Mouse (Mus musculus): ENCODE results near the gene Rpl19. TPM values are rescaled to one million over a fixed set of nuclear protein-coding genes. Genes with fewer than 3 reads are reported as not detected.

Rpl19 gene
- polyA plus RNA-seq, 2 experiments, result 735 to 1,005 TPM

DNA sequence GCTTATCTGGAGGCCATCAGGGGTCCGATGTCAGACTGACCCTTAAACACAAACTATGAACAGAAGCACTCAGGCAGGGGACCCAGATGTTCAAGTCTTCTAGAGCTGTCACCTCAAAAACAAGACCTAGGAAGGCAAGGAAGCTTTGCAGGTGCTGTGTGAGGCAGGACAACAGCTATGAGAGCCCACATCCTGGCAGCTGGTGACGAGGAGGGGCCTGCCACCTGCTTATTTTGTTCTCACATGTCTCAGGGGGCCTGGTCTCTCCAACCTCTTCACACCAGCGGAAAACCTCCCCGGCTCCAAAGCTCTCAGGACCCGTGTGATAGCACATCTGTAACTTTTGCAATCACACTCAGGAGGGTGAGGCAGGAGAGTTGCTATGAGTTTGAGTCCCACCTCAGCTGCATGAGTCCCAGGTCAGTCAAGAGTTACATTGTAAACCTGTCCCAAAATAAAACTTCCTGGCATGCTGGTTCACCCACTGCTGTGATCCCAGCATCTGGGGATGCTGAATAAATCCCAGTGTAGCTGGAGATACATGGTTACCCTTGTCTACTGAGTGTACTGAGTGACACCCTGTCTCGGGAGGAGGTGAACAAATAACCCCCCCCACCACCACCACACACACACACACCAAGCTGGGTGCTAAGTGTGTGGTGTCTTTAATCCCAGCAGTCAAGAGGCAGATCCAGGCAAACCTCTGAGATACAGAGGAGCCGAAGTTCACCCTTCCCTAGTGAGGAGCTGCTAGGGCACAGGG is 26.0 kb upstream of the Rpl19 start:
- no peak for TF ChIP-seq CTCF (IDR thresholded peaks at IDR 0.05; ENCODE audit: low read depth)
- no peak for TF ChIP-seq EP300 (IDR thresholded peaks at IDR 0.05; ENCODE audit: low read depth)
- H3K4me3 ChIP-seq (ENCODE audit: insufficient read depth in 1 of 2, low read depth in 2 of 2, low read length in 2 of 2), result no peak overlapping the region
- WGBS (ENCODE audit: insufficient replicate concordance), result 22% methylated on average over 7 of the region's 7 CpGs
- peaks cover 7% of the 10 kb centered on the region for H3K27me3 ChIP-seq (ENCODE audit: control insufficient read depth, insufficient read depth, low read length)
- no peak overlapping the region for H3K27ac ChIP-seq
- no peaks in the 10 kb centered on the region for H3K9me3 ChIP-seq (ENCODE audit: control insufficient read depth, low read length)
- H3K4me1 ChIP-seq (replicated peaks; ENCODE audit: control insufficient read depth in 2 of 2, insufficient read depth in 2 of 2, low read length in 1 of 2), result peaks cover 0 to 14% of the 10 kb centered on the region in 2 experiments; a peak in 2 of 4 replicates
- DNase-seq (ENCODE audit: low read depth in 3 of 3, low spot score in 3 of 3) (no peak), ATAC-seq (ENCODE audit: insufficient read depth) (no peak)
- H3K9ac ChIP-seq (replicated peaks), result no peak overlapping the region
- H3K4me2 ChIP-seq (ENCODE audit: low read depth), result no peak overlapping the region
- no peaks in the 10 kb centered on the region for H3K36me3 ChIP-seq (replicated peaks; ENCODE audit: control insufficient read depth, insufficient read depth, low read depth)

DNA sequence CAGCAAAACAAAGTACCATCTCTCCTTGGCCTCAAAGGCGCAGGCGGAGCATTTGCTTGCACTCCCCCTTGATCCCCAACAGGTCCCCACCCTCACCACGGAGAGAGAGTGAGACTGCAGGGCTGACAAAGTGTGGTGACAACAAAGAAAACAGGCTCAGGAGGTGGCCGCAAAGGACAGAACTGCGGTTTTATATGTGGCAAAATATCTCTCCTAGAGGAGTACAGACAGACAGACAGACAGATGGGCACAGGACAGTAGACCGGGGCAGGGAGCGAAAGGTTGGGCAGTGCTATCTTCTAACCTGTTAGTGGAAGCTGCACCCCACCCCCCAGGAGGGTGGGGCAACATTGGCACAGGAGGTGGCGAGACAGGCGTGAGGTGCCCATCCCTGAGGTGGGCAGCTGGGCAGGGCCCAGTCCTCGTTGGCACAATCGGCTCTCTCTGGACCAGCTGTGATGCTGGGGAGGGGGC is 25.1 kb upstream of the Rpl19 start:
- no peak overlapping the region for H3K9ac ChIP-seq (replicated peaks)
- H3K36me3 ChIP-seq (replicated peaks; ENCODE audit: control insufficient read depth, insufficient read depth, low read depth), result no peaks in the 10 kb centered on the region
- peaks cover 0 to 12% of the 10 kb centered on the region in 2 experiments; a peak in 2 of 4 replicates for H3K4me1 ChIP-seq (replicated peaks; ENCODE audit: control insufficient read depth in 2 of 2, insufficient read depth in 2 of 2, low read length in 1 of 2)
- no peak overlapping the region for H3K4me3 ChIP-seq (ENCODE audit: insufficient read depth in 1 of 2, low read depth in 2 of 2, low read length in 2 of 2)
- WGBS (ENCODE audit: insufficient replicate concordance), result 26% methylated on average over 11 of the region's 11 CpGs
- no peaks in the 10 kb centered on the region for H3K9me3 ChIP-seq (ENCODE audit: control insufficient read depth, low read length)
- ATAC-seq (ENCODE audit: insufficient read depth) (no peak), DNase-seq (ENCODE audit: low read depth in 3 of 3, low spot score in 3 of 3) (no peak)
- no peak for TF ChIP-seq CTCF (IDR thresholded peaks at IDR 0.05; ENCODE audit: low read depth)
- no peak for TF ChIP-seq EP300 (IDR thresholded peaks at IDR 0.05; ENCODE audit: low read depth)
- no peak overlapping the region for H3K27ac ChIP-seq
- H3K27me3 ChIP-seq (ENCODE audit: control insufficient read depth, insufficient read depth, low read length), result peaks cover 7% of the 10 kb centered on the region
- H3K4me2 ChIP-seq (ENCODE audit: low read depth), result no peak overlapping the region

DNA sequence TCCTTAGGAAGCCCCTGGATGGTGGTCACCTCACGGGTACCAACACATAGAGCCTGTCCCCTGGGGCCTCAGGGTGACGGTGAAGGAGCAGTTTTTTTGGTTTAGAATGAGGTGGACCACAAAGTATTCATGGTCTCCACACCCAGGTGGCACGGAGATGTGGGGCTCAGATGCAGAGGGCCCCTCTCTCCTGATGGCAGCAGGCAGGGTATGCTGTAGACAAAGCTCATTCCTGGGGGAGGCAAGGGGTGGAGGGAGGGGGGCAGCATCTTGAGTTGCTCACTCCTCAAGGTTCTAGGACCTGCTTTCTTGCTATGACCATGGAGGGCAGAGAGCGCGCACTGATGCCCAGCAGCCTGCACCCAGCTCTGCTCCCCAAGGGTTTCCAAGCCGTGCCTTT is 24.5 kb upstream of the Rpl19 start:
- ATAC-seq (ENCODE audit: insufficient read depth) (no peak), DNase-seq (ENCODE audit: low read depth in 3 of 3, low spot score in 3 of 3) (no peak)
- Histone ChIP-seq H3K4me1 (replicated peaks; ENCODE audit: control insufficient read depth in 2 of 2, insufficient read depth in 2 of 2, low read length in 1 of 2) (peaks cover 0 to 12% of the 10 kb centered on the region in 2 experiments; a peak in 2 of 4 replicates), H3K9me3 (ENCODE audit: control insufficient read depth, low read length) (no peaks in the 10 kb centered on the region), H3K9ac (replicated peaks) (no peak overlapping the region), H3K27me3 (ENCODE audit: control insufficient read depth, insufficient read depth, low read length) (peaks cover 7% of the 10 kb centered on the region), H3K27ac (no peak overlapping the region), H3K4me2 (ENCODE audit: low read depth) (no peak overlapping the region), H3K4me3 (ENCODE audit: insufficient read depth in 1 of 2, low read depth in 2 of 2, low read length in 2 of 2) (no peak overlapping the region), H3K36me3 (replicated peaks; ENCODE audit: control insufficient read depth, insufficient read depth, low read depth) (no peaks in the 10 kb centered on the region)
- 48% methylated on average over 6 of the region's 6 CpGs for WGBS (ENCODE audit: insufficient replicate concordance)
- no peak for TF ChIP-seq EP300 (IDR thresholded peaks at IDR 0.05; ENCODE audit: low read depth)
- TF ChIP-seq CTCF (IDR thresholded peaks at IDR 0.05; ENCODE audit: low read depth), result no peak

DNA sequence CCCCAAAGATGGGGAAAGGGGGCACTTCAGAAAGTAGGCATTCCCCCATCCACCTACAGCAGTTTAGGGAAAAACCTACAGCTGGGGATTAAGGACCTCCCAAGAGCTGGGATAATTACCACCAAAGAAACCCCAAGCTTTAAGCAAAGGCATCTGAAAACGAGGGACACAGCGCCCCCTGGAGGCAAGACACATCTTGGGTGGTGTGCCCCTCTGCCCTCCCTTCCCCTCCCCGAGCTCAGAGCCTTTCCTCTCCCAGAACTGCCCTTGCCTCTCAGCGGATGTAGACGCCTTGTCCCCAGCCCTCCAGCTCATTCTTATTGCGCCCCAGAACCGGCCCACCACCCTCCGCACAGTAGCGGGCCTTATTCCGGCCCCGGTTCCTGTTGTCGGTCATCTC is 23.9 kb upstream of the Rpl19 start:
- peaks cover 7% of the 10 kb centered on the region for H3K27me3 ChIP-seq (ENCODE audit: control insufficient read depth, insufficient read depth, low read length)
- H3K9ac ChIP-seq (replicated peaks), result no peak overlapping the region
- H3K27ac ChIP-seq, result no peak overlapping the region
- TF ChIP-seq CTCF (IDR thresholded peaks at IDR 0.05; ENCODE audit: low read depth), result peak; percentile 91
- no peak for TF ChIP-seq EP300 (IDR thresholded peaks at IDR 0.05; ENCODE audit: low read depth)
- DNase-seq (ENCODE audit: low read depth in 3 of 3, low spot score in 3 of 3) (no peak), ATAC-seq (ENCODE audit: insufficient read depth) (no peak)
- H3K4me1 ChIP-seq (replicated peaks; ENCODE audit: control insufficient read depth in 2 of 2, insufficient read depth in 2 of 2, low read length in 1 of 2), result peaks cover 0 to 12% of the 10 kb centered on the region in 2 experiments; a peak in 2 of 4 replicates
- H3K4me3 ChIP-seq (ENCODE audit: insufficient read depth in 1 of 2, low read depth in 2 of 2, low read length in 2 of 2), result peak overlapping the region in 1 of 2 experiments; percentile 27; a peak in 1 of 4 replicates
- no peaks in the 10 kb centered on the region for H3K9me3 ChIP-seq (ENCODE audit: control insufficient read depth, low read length)
- H3K4me2 ChIP-seq (ENCODE audit: low read depth), result peak overlapping the region; percentile 55
- WGBS (ENCODE audit: insufficient replicate concordance), result 2% methylated on average over 12 of the region's 12 CpGs
- no peaks in the 10 kb centered on the region for H3K36me3 ChIP-seq (replicated peaks; ENCODE audit: control insufficient read depth, insufficient read depth, low read depth)

DNA sequence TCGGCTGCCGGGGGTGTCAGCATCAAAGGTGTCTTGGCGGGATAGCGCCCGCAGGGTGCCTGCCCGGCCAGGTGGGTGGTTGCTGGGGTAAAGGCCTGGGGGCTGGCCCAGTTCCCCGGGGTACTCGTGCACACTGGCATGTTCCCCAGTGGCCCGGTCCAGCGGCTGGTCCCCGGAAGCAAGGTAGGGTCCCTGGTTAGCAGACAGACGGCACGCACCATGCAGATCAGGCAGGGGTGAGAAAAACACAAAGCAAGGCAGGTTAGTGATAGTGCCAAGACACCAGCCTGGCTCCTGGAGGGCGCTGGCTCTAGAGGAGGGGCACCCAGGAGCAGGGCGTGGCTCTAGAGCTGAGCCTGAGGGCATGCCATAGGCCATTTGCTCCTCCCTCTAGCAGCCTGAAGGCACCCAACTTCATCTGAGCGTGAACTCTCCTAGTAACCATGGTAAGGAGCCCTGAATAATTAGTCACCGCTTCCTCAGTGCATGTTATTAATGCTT is 23.3 kb upstream of the Rpl19 start:
- Histone ChIP-seq H3K27ac (no peak overlapping the region), H3K9ac (replicated peaks) (no peak overlapping the region), H3K36me3 (replicated peaks; ENCODE audit: control insufficient read depth, insufficient read depth, low read depth) (no peaks in the 10 kb centered on the region), H3K4me3 (ENCODE audit: insufficient read depth in 1 of 2, low read depth in 2 of 2, low read length in 2 of 2) (no peak overlapping the region), H3K4me1 (replicated peaks; ENCODE audit: control insufficient read depth in 2 of 2, insufficient read depth in 2 of 2, low read length in 1 of 2) (peaks cover 0 to 9% of the 10 kb centered on the region in 2 experiments; a peak in 2 of 4 replicates), H3K4me2 (ENCODE audit: low read depth) (peak overlapping the region; percentile 55), H3K9me3 (ENCODE audit: control insufficient read depth, low read length) (no peaks in the 10 kb centered on the region), H3K27me3 (ENCODE audit: control insufficient read depth, insufficient read depth, low read length) (peaks cover 7% of the 10 kb centered on the region)
- peak; percentile 34; the same call in 1 of the 2 replicates for ATAC-seq (ENCODE audit: insufficient read depth)
- 32% methylated on average over 17 of the region's 17 CpGs for WGBS (ENCODE audit: insufficient replicate concordance)
- DNase-seq (ENCODE audit: low read depth in 3 of 3, low spot score in 3 of 3), result no peak
- no peak for TF ChIP-seq EP300 (IDR thresholded peaks at IDR 0.05; ENCODE audit: low read depth)
- TF ChIP-seq CTCF (IDR thresholded peaks at IDR 0.05; ENCODE audit: low read depth), result no peak
